Mouse (Mus musculus) MEL (cell line): ENCODE measurements at regions not wholly inside any gene's neighbourhood (a gene's known extent, or its start where the extent isn't known, plus 50 kb on each side); places are given as distances from the start of the nearest gene placed in this dataset.

Experiments
- DNase-seq: peaks from one replicate; pipeline ENCODE4 v3.0.0; 2011; ENCODE audit warnings: low read depth, low spot score
- H3K27ac ChIP-seq: 2 replicates; pipeline ENCODE4 v1.5.1; 2012; ENCODE audit warnings: low read depth, mild to moderate bottlenecking, control low read depth, low read length, moderate library complexity; ENCODE audit not compliant: control insufficient read depth
- H3K27me3 ChIP-seq, 2 experiments: fragments of 150-350 bp in 1 of 2; sonication (generic) in 1 of 2; 2 replicates each; pipeline ENCODE4 v1.6.1; 2012; ENCODE audit warnings: low read length in 2 of 2, mild to moderate bottlenecking in 2 of 2, improper control_type of control experiment in 1 of 2, moderate library complexity in 1 of 2; ENCODE audit not compliant: insufficient read depth in 2 of 2, control insufficient read depth in 1 of 2
- H3K36me3 ChIP-seq, 2 experiments: 2 replicates each; pipeline ENCODE4 v1.6.1; 2012 to 2014; ENCODE audit warnings: low read length in 2 of 2, improper control_type of control experiment in 1 of 2, inconsistent platforms in 1 of 2, mild to moderate bottlenecking in 1 of 2; ENCODE audit not compliant: insufficient read depth in 2 of 2, control insufficient read depth in 1 of 2
- H3K4me1 ChIP-seq, 2 experiments: fragments of 150-350 bp in 1 of 2; sonication (generic) in 1 of 2; 2 replicates each; pipeline ENCODE4 v1.6.1; 2012; ENCODE audit warnings: low read length in 2 of 2, improper control_type of control experiment in 1 of 2, mild to moderate bottlenecking in 1 of 2; ENCODE audit not compliant: insufficient read depth in 2 of 2, control insufficient read depth in 1 of 2
- H3K4me3 ChIP-seq, 2 experiments: fragments of 150-350 bp in 1 of 2; sonication (generic) in 1 of 2; 2 replicates each; pipeline ENCODE4 v1.5.1; 2012; ENCODE audit warnings: low read depth in 2 of 2, low read length in 2 of 2, mild to moderate bottlenecking in 2 of 2, moderate library complexity in 2 of 2, control low read depth in 1 of 2, improper control_type of control experiment in 1 of 2; ENCODE audit not compliant: control insufficient read depth in 1 of 2, insufficient read depth in 1 of 2
- H3K79me2 ChIP-seq: 2 replicates; pipeline ENCODE4 v1.6.1; 2012; ENCODE audit warnings: mild to moderate bottlenecking, low read length, moderate library complexity; ENCODE audit not compliant: control insufficient read depth, poor library complexity, insufficient read depth
- H3K9ac ChIP-seq: 2 replicates; pipeline ENCODE4 v1.6.1; 2012; ENCODE audit warnings: low read depth, mild to moderate bottlenecking, control low read depth, low read length, moderate library complexity; ENCODE audit not compliant: control insufficient read depth, poor library complexity, severe bottlenecking
- H3K9me3 ChIP-seq: fragments of 150-350 bp; sonication (generic); replicated peaks from 2 replicates; pipeline ENCODE4 v1.6.1; 2012; ENCODE audit warnings: mild to moderate bottlenecking, low read length, improper control_type of control experiment, moderate library complexity; ENCODE audit not compliant: insufficient read depth
- BHLHE40 ChIP-seq: IDR thresholded peaks from 2 replicates; pipeline ENCODE4 v1.6.1; 2012; ENCODE audit warnings: low read depth, mild to moderate bottlenecking, inconsistent platforms, low read length, improper control_type of control experiment, borderline replicate concordance
- CHD1 ChIP-seq: IDR thresholded peaks from 2 replicates; pipeline ENCODE4 v1.6.1; 2012; ENCODE audit warnings: low read depth, mild to moderate bottlenecking, inconsistent platforms, low read length, improper control_type of control experiment
- CHD2 ChIP-seq: IDR thresholded peaks from 2 replicates; pipeline ENCODE4 v1.6.1; 2011; ENCODE audit warnings: low read length, improper control_type of control experiment
- ETS1 ChIP-seq: IDR thresholded peaks from 2 replicates; pipeline ENCODE4 v1.6.1; 2012; ENCODE audit warnings: low read depth, mild to moderate bottlenecking, inconsistent platforms, low read length, improper control_type of control experiment, moderate library complexity
- GABPA ChIP-seq: IDR thresholded peaks from 2 replicates; pipeline ENCODE4 v1.6.1; 2012; ENCODE audit warnings: low read depth, mild to moderate bottlenecking, inconsistent platforms, low read length, improper control_type of control experiment, moderate library complexity
- HCFC1 ChIP-seq: IDR thresholded peaks from 2 replicates; pipeline ENCODE4 v1.6.1; 2012; ENCODE audit warnings: low read depth, mild to moderate bottlenecking, inconsistent platforms, low read length, improper control_type of control experiment, moderate library complexity
- KAT2A ChIP-seq: conservative IDR thresholded peaks from 2 replicates; pipeline ENCODE4 v1.6.1; 2012; ENCODE audit warnings: low read depth, low read length, improper control_type of control experiment, inconsistent platforms
- MXI1 ChIP-seq: IDR thresholded peaks from 2 replicates; pipeline ENCODE4 v1.6.1; 2011; ENCODE audit warnings: mild to moderate bottlenecking, low read depth, low read length, improper control_type of control experiment
- MYB ChIP-seq: IDR thresholded peaks from 2 replicates; pipeline ENCODE4 v1.6.1; 2011; ENCODE audit warnings: mild to moderate bottlenecking, low read depth, low read length, improper control_type of control experiment
- NRF1 ChIP-seq: IDR thresholded peaks from 2 replicates; pipeline ENCODE4 v1.6.1; 2014; ENCODE audit warnings: low read depth, mild to moderate bottlenecking, inconsistent platforms, low read length, improper control_type of control experiment, moderate library complexity; ENCODE audit not compliant: poor library complexity, insufficient read depth, severe bottlenecking
- POLR2AphosphoS2 ChIP-seq: IDR thresholded peaks from 2 replicates; pipeline ENCODE4 v1.6.1; 2011; ENCODE audit warnings: low read length, improper control_type of control experiment
- RCOR1 ChIP-seq: IDR thresholded peaks from 2 replicates; pipeline ENCODE4 v1.6.1; 2012; ENCODE audit warnings: low read depth, mild to moderate bottlenecking, inconsistent platforms, low read length, improper control_type of control experiment
- SMC3 ChIP-seq: IDR thresholded peaks from 2 replicates; pipeline ENCODE4 v1.6.1; 2011; ENCODE audit warnings: low read depth, low read length, improper control_type of control experiment
- TBP ChIP-seq: IDR thresholded peaks from 2 replicates; pipeline ENCODE4 v1.8.0; 2011; ENCODE audit warnings: low read depth, low read length, improper control_type of control experiment
- TCF12 ChIP-seq: IDR thresholded peaks from 2 replicates; pipeline ENCODE4 v1.6.1; 2014; ENCODE audit warnings: low read depth, mild to moderate bottlenecking, inconsistent platforms, low read length, improper control_type of control experiment, moderate library complexity
- UBTF ChIP-seq: IDR thresholded peaks from 2 replicates; pipeline ENCODE4 v1.6.1; 2012; ENCODE audit warnings: low read depth, mild to moderate bottlenecking, inconsistent platforms, low read length, improper control_type of control experiment, moderate library complexity, borderline replicate concordance; ENCODE audit not compliant: insufficient read depth
- ZC3H11A ChIP-seq: IDR thresholded peaks from 2 replicates; pipeline ENCODE4 v1.6.1; 2012; ENCODE audit warnings: low read depth, mild to moderate bottlenecking, inconsistent platforms, low read length, improper control_type of control experiment
- ZNF384 ChIP-seq: IDR thresholded peaks from 2 replicates; pipeline ENCODE4 v1.6.1; 2012; ENCODE audit warnings: low read depth, mild to moderate bottlenecking, inconsistent platforms, low read length, improper control_type of control experiment

- TF ChIP-seq TCF12: no peak
- no peak for TF ChIP-seq HCFC1
- no peak for TF ChIP-seq ETS1
- TF ChIP-seq CHD2: no peak
- no peak for TF ChIP-seq KAT2A
- no peak for TF ChIP-seq MXI1
- TF ChIP-seq GABPA: no peak
- no peak for TF ChIP-seq RCOR1
- TF ChIP-seq SMC3: no peak
- no peaks in the 10 kb centered on the region; a peak in 1 of 4 replicates for H3K36me3 ChIP-seq
- DNase-seq: no peak
- peaks cover 3 to 14% of the 10 kb centered on the region in 2 experiments for H3K27me3 ChIP-seq
- H3K79me2 ChIP-seq: no peaks in the 10 kb centered on the region
- H3K9ac ChIP-seq: no peak overlapping the region
- H3K4me1 ChIP-seq: peaks cover 3 to 12% of the 10 kb centered on the region in 2 experiments
- H3K9me3 ChIP-seq: no peaks in the 10 kb centered on the region
- no peak overlapping the region for H3K4me3 ChIP-seq
- H3K27ac ChIP-seq: no peak overlapping the region
These were observed 659.2 kb downstream of the Zfp706 start for GRCm38 (mm10) chr15:36348348-36348747.

DNA sequence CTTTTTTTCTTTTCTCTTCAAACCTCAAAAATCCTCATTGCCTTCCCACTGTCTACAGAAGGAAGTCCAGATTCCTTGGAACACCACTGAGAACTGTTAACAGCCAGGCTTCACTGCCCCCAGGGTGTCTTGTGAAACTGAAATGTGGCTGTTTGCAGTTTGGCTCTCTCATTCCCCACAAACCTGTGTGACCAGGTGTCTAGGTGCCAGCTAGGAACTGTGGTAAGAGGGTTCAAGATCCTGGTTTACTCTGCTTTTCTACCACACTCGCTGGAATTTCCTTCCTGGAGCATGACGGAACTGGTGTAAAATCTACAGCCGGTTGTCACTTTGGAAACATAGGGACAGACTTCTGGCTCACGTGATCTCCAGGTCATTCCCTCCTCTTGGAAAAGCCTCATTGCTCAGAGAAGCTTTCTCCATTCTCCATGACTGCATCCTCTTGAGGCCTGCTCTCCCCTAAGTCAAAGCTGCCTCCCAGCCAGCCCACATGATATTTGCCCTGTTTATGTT is 660.2 kb downstream of the Zfp706 start:
- TF ChIP-seq ZC3H11A (no peak), CHD1 (no peak), ZNF384 (no peak), BHLHE40 (no peak), NRF1 (no peak), MYB (no peak), HCFC1 (no peak), POLR2AphosphoS2 (no peak), MXI1 (no peak), CHD2 (no peak), UBTF (no peak), TBP (no peak)
- TF ChIP-seq, all 39 proteins: peak for 0
- Histone ChIP-seq H3K4me3 (no peak overlapping the region), H3K9me3 (no peaks in the 10 kb centered on the region), H3K27ac (no peak overlapping the region), H3K36me3 (no peaks in the 10 kb centered on the region; a peak in 1 of 4 replicates), H3K79me2 (no peaks in the 10 kb centered on the region), H3K4me1 (peaks cover 3 to 12% of the 10 kb centered on the region in 2 experiments), H3K27me3 (peaks cover 3 to 12% of the 10 kb centered on the region in 2 experiments), H3K9ac (no peak overlapping the region)
- DNase-seq: no peak
